Mouse (Mus musculus) forebrain, embryonic 11.5 days (tissue): ENCODE data around the gene Tmem164. TPM values are rescaled to one million over a fixed set of nuclear protein-coding genes. Genes with fewer than 3 reads are reported as not detected.

ENCODE experiments used
- ATAC-seq: fragments of 200-750 bp; cut with Nextera tagmentation; replicated peaks from 2 replicates; pipeline ENCODE4 v1.8.0; 2017; ENCODE audit warnings: moderate TSS enrichment; ENCODE audit not compliant: low FRiP score
- DNase-seq: peaks from one replicate; pipeline ENCODE4 v3.0.0-alpha.2; 2017; ENCODE audit warnings: low spot score
- H3K27ac ChIP-seq: fragments of 300-500 bp; sonication (generic); 2 replicates; pipeline ENCODE4 v1.5.1; 2014; ENCODE audit warnings: low read depth, low read length
- H3K27me3 ChIP-seq: fragments of 300-500 bp; sonication (generic); 2 replicates; pipeline ENCODE4 v1.6.1; 2014; ENCODE audit warnings: mild to moderate bottlenecking, low read length, mixed read lengths; ENCODE audit not compliant: control insufficient read depth, insufficient read depth
- H3K36me3 ChIP-seq: fragments of 300-500 bp; sonication (generic); 2 replicates; pipeline ENCODE4 v1.6.1; 2014; ENCODE audit warnings: mild to moderate bottlenecking, low read length, moderate library complexity, mixed read lengths; ENCODE audit not compliant: control insufficient read depth, insufficient read depth
- H3K4me1 ChIP-seq: fragments of 300-500 bp; sonication (generic); replicated peaks from 2 replicates; pipeline ENCODE4 v1.6.1; 2014; ENCODE audit warnings: low read length, mixed read lengths; ENCODE audit not compliant: control insufficient read depth, insufficient read depth
- H3K4me2 ChIP-seq: fragments of 300-500 bp; sonication (generic); 2 replicates; pipeline ENCODE4 v1.6.1; 2014; ENCODE audit warnings: low read depth, mild to moderate bottlenecking, low read length, moderate library complexity, mixed read lengths; ENCODE audit not compliant: severe bottlenecking
- H3K4me3 ChIP-seq: fragments of 300-500 bp; sonication (generic); 2 replicates; pipeline ENCODE4 v1.5.1; 2014; ENCODE audit warnings: low read depth, low read length
- H3K9ac ChIP-seq: fragments of 300-500 bp; sonication (generic); 2 replicates; pipeline ENCODE4 v1.6.1; 2014; ENCODE audit warnings: low read length
- H3K9me3 ChIP-seq: fragments of 300-500 bp; sonication (generic); 2 replicates; pipeline ENCODE4 v1.6.1; 2016; ENCODE audit warnings: low read length, mixed read lengths; ENCODE audit not compliant: control insufficient read depth
- WGBS: fragments of 180-500 bp; shearing (Covaris S2); extraction: QIAGEN DNeasy Blood & Tissue Kit; methylation state at CpG from one replicate; pipeline ENCODE4 v1.1.7; 2014; 5-methylcytosine and 5-hydroxymethylcytosine counted together
- polyA plus RNA-seq: library from polyadenylated mRNA; unstranded; fragments of >200 nt; fragmentation: Nextera tagmentation; extraction: Ambion mirVana; gene quantifications from 2 replicates; pipeline ENCODE4 v1.2.1, GENCODE M21; 2014

Tmem164 gene
- polyA plus RNA-seq, 1 experiment from 2014 or later, result 42.6 TPM

DNA sequence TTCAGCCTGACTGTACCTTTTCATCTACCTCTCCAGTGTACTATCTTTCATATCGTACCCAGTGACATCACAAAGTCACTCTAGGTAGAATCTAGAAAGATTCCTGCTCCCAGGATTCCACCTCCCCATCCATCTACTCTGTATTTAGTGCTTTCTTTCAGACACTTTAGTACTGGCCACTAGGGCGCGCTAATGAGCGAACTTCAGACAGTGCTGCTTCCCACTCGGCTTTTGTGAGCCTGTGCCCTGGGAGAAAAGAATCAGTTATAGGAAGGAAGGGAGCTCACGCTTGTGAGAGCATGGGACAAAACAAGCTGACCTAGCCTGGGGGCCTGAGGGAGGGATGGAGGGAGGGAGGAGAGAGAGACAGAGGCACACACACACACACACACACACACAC lies 131.9 kb downstream of the Tmem164 start:
- H3K4me1 ChIP-seq, result no peaks in the 10 kb centered on the region
- peak; percentile 67 for DNase-seq
- no peaks in the 10 kb centered on the region for H3K9me3 ChIP-seq
- H3K4me3 ChIP-seq, result no peak overlapping the region
- H3K9ac ChIP-seq, result no peak overlapping the region
- 0 out of 2 replicates have a peak, but pooled peaks have one; percentile 46 for ATAC-seq
- H3K27ac ChIP-seq, result no peak overlapping the region
- H3K27me3 ChIP-seq, result no peaks in the 10 kb centered on the region
- no peak overlapping the region for H3K4me2 ChIP-seq
- WGBS, result 20% methylated on average over 6 of the region's 6 CpGs
- no peaks in the 10 kb centered on the region for H3K36me3 ChIP-seq

DNA sequence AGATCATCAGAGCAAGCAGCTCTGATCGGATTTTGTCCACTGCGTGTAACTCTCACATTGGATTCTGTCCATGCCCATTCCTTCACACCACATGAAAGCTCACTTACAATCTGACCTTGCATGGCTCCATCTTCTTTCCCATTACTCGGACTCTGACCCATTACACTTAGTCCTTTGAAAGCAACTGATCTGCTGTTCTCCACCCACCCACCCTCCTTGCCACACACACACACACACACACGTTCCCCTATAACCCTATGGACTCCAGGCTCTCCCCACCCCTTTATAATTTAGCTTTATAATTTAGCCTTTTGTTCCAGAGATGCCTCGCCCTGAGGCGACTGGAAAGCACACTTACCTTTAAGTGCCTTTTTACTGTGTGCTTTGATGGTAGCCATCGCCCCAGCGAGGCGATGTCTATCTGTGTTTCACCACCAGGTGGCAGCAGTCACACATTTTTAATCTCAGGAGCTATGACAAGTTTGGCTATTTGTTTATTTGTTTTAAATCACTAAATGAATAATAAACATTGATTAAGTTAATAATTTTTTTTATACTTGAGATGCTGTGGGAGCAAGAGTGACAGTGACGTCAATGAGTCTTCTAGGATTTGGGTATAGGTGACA lies 137.0 kb downstream of the Tmem164 start:
- no peak overlapping the region for H3K4me2 ChIP-seq
- 45% methylated on average over 10 of the region's 10 CpGs for WGBS
- H3K9ac ChIP-seq, result no peak overlapping the region
- no peaks in the 10 kb centered on the region for H3K27me3 ChIP-seq
- no peaks in the 10 kb centered on the region for H3K9me3 ChIP-seq
- H3K4me3 ChIP-seq, result no peak overlapping the region
- H3K4me1 ChIP-seq, result no peaks in the 10 kb centered on the region
- no peaks in the 10 kb centered on the region for H3K36me3 ChIP-seq
- ATAC-seq (peak; percentile 15; the same call in 1 of the 2 replicates), DNase-seq (peak; percentile 65)
- H3K27ac ChIP-seq, result no peak overlapping the region

DNA sequence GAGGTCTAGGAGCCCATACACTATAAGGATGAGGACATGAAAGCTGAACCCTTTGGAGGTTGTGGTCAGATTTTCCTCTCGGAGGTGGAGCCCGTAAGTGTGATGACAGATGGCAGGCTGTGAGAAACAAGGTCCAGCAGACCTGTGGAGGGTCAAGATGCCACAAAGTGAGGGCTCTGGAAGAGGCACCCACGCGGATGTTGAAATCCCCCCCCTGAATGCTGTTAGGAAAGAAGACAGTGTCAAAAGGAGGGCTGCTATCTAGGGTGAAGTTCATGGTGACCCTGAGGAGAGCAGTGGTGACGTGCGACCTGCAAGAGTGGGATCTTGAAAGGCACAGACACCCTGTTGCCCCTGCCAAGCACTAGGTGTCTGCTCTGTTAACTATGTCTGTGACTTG lies 140.0 kb downstream of the Tmem164 start:
- Histone ChIP-seq H3K27ac (no peak overlapping the region), H3K4me2 (no peak overlapping the region), H3K9me3 (no peaks in the 10 kb centered on the region), H3K27me3 (no peaks in the 10 kb centered on the region), H3K9ac (no peak overlapping the region), H3K4me1 (no peaks in the 10 kb centered on the region), H3K4me3 (no peak overlapping the region), H3K36me3 (no peaks in the 10 kb centered on the region)
- WGBS, result 93% methylated on average over 6 of the region's 6 CpGs
- ATAC-seq (no peak), DNase-seq (no peak)

DNA sequence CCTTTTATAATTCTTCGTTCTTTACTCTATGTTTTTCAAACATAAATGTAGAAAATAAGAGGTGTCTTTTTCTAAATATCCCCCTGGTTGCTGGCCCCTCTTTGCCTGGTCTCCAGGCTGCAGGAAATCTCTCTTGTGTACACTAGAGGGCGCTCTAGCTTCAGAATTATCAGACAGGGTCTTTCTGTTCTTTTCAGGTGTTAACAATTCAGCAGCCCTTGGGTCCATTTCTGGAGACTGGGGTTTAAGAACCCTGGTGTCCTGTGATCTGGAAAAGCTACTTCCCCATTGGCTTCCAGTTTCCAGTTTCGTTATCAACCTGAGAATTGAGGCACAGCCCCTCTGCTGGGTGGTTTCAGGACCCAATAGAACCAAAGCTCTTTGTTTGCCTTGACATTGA lies 140.6 kb downstream of the Tmem164 start:
- Histone ChIP-seq H3K4me3 (no peak overlapping the region), H3K27me3 (no peaks in the 10 kb centered on the region), H3K36me3 (no peaks in the 10 kb centered on the region), H3K27ac (no peak overlapping the region), H3K4me2 (no peak overlapping the region), H3K9me3 (no peaks in the 10 kb centered on the region), H3K9ac (no peak overlapping the region), H3K4me1 (no peaks in the 10 kb centered on the region)
- ATAC-seq, result no peak
- DNase-seq, result no peak
- 31% methylated on average over 3 of the region's 3 CpGs for WGBS

DNA sequence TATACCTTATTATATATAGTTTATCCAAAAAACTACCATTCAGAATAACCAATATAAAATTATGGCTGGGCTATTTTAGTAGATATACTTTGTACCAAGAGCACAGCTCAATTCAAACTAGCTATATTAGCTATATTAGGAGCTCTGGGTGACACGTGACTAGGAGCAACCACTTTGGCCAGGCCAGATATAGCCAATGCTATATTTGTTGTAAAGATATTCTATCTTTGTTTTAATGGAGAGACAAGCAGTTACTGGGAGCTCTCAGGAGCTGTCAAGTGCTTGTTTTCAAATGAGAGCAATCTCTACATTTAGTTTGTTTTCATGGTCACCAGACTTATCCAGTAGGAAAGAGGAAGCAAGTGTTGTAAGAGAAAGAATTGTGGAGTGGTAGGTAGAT lies 144.1 kb downstream of the Tmem164 start:
- Histone ChIP-seq H3K27ac (no peak overlapping the region), H3K36me3 (no peaks in the 10 kb centered on the region), H3K4me3 (no peak overlapping the region), H3K9ac (no peak overlapping the region), H3K4me2 (no peak overlapping the region), H3K27me3 (no peaks in the 10 kb centered on the region), H3K9me3 (no peaks in the 10 kb centered on the region), H3K4me1 (no peaks in the 10 kb centered on the region)
- DNase-seq (no peak), ATAC-seq (no peak)
- 78% methylated on average over 1 of the region's 1 CpGs for WGBS

DNA sequence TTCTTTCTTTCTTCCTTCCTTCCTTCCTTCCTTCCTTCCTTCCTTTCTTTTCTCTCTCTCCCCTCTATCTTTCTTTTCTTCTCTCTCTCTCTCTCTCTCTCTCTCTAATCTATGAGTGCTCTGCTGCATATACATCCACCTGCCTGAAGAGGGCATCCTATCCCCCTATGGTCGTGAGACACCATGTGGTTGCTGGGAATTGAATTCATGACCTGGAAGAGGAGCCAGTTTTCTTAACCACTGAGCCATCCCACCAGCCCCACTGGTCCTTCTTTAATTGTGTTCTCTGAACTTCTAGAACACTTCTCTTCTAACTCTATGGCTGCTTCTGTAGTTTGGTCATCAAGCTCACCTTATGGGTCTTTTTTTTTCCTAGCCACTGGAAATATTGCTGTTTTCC lies 146.4 kb downstream of the Tmem164 start:
- DNase-seq (no peak), ATAC-seq (no peak)
- H3K36me3 ChIP-seq, result no peaks in the 10 kb centered on the region
- no peaks in the 10 kb centered on the region for H3K9me3 ChIP-seq
- H3K4me1 ChIP-seq, result no peaks in the 10 kb centered on the region
- 29% methylated on average over 1 of the region's 1 CpGs for WGBS
- no peak overlapping the region for H3K27ac ChIP-seq
- H3K9ac ChIP-seq, result no peak overlapping the region
- no peak overlapping the region for H3K4me3 ChIP-seq
- H3K4me2 ChIP-seq, result no peak overlapping the region
- no peaks in the 10 kb centered on the region for H3K27me3 ChIP-seq

DNA sequence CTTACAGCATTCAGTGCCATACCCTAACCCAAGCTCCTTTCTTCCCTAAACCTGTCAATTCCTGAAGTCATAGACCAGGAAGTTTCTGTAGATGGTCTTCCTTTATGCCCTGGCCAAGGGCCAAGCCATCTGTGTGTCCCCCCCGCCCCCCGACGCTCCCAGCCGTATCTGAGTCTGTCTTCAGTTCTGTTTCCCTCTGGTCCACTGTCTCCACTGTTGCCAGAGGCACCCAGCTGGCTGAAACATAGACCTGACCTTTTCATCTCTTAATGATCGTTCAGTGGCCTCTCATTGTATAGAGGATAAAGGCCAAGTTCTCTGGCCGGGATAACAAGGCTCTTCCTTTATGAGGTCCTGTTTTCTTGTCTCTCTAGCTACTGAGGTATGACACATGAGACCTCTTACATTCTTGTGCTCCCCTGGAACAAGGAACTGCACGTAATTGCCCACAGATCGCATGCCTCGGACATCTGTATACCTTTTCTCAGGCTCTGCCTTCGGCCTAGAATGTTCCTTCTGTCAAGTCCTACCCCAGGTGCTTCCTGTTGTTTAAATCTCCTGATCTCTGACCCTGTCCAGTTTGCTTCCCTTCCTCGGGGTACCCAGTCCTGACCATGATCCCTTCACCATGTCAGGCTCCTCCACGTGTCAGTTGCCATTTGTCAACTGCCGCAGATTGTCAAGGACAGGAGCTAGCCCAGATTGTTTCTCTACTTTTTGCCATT lies 147.1 kb downstream of the Tmem164 start:
- Histone ChIP-seq H3K4me1 (no peaks in the 10 kb centered on the region), H3K9me3 (no peaks in the 10 kb centered on the region), H3K4me3 (no peak overlapping the region), H3K36me3 (no peaks in the 10 kb centered on the region), H3K27me3 (no peaks in the 10 kb centered on the region), H3K4me2 (no peak overlapping the region), H3K9ac (no peak overlapping the region), H3K27ac (no peak overlapping the region)
- WGBS, result 67% methylated on average over 13 of the region's 13 CpGs
- ATAC-seq, result no peak
- no peak for DNase-seq

DNA sequence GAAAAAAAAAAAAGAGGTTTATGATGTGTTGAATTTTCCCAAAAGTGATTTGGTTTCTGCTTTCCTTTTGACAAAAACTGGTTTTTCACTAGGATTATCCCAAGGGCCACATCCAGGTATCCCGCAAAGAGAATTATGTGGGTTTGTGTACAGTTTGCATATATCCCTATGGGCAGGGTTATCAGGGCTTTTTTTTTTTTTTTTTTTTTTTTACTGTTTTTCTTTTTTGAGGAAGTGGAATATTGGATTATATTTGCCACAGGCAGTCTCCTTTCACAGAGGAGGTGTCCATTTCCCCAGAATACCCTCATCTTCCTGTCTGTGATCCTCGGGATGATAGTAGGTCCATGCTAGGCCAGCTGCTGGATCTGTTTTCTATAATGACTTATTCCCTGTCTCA lies 148.1 kb downstream of the Tmem164 start:
- Histone ChIP-seq H3K36me3 (no peaks in the 10 kb centered on the region), H3K27me3 (no peaks in the 10 kb centered on the region), H3K27ac (no peak overlapping the region), H3K9me3 (no peaks in the 10 kb centered on the region), H3K4me3 (no peak overlapping the region), H3K4me1 (no peaks in the 10 kb centered on the region), H3K9ac (no peak overlapping the region), H3K4me2 (no peak overlapping the region)
- DNase-seq (no peak), ATAC-seq (no peak)
- WGBS, result 84% methylated on average over 2 of the region's 2 CpGs
